Mouse (Mus musculus): ENCODE results near the gene Map3k11. TPM values are rescaled to one million over a fixed set of nuclear protein-coding genes. Genes with fewer than 3 reads are reported as not detected.

The Map3k11 gene
- total and polyA plus RNA-seq, 3 experiments, result 20.8 to 31.9 (median 23.2) TPM

- no peak overlapping the region for H3K27ac ChIP-seq
- H3K9ac ChIP-seq (ENCODE audit: low read depth, low read length), result no peak overlapping the region
- H3K36me3 ChIP-seq (ENCODE audit: control insufficient read depth, insufficient read depth, low read length), result no peaks in the 10 kb centered on the region
- H3K4me3 ChIP-seq, result no peak overlapping the region
- intact Hi-C loops (cut with DNase I), result no loop called here
- H3K27me3 ChIP-seq (ENCODE audit: control insufficient read depth, insufficient read depth, low read length), result no peaks in the 10 kb centered on the region
- peaks cover 16% of the 10 kb centered on the region for H3K4me1 ChIP-seq (ENCODE audit: control insufficient read depth, insufficient read depth, low read length)
- TF ChIP-seq CTCF (IDR thresholded peaks at IDR 0.05), result no peak
- TF ChIP-seq POLR2A (IDR thresholded peaks at IDR 0.05; ENCODE audit: insufficient read depth, low read depth, low read length), result no peak
- WGBS, result 72% methylated on average over 7 of the region's 7 CpGs
- DNase-seq, result no peak
- H3K79me2 ChIP-seq (replicated peaks; ENCODE audit: control insufficient read depth, insufficient read depth, low read length), result no peaks in the 10 kb centered on the region; the same call in 1 of the 2 replicates
These were observed 34.4 kb downstream of the Map3k11 start for GRCm38 (mm10) chr19:5722848-5723425.

- intact Hi-C loops (cut with DNase I), result no loop called here
These were observed 35.5 kb downstream of the Map3k11 start for GRCm38 (mm10) chr19:5723934-5724548.

GRCm38 (mm10) chr19:5724549-5724941 is 36.0 kb downstream of the Map3k11 start:
- no peaks in the 10 kb centered on the region for H3K27me3 ChIP-seq (ENCODE audit: control insufficient read depth, insufficient read depth, low read length)
- intact Hi-C loops (cut with DNase I), result no loop called here

More at GRCm38 (mm10) chr19:5723934-5724548, 35.5 kb downstream of the Map3k11 start:
- 28% methylated on average over 4 of the region's 4 CpGs for WGBS
- Histone ChIP-seq H3K36me3 (ENCODE audit: control insufficient read depth, insufficient read depth, low read length) (no peaks in the 10 kb centered on the region), H3K27me3 (ENCODE audit: control insufficient read depth, insufficient read depth, low read length) (no peaks in the 10 kb centered on the region), H3K4me1 (ENCODE audit: control insufficient read depth, insufficient read depth, low read length) (peaks cover 22% of the 10 kb centered on the region), H3K27ac (peak overlapping the region; percentile 95), H3K9ac (ENCODE audit: low read depth, low read length) (peak overlapping the region; percentile 79), H3K79me2 (replicated peaks; ENCODE audit: control insufficient read depth, insufficient read depth, low read length) (no peaks in the 10 kb centered on the region; the same call in 1 of the 2 replicates), H3K4me3 (peak overlapping the region; percentile 73)
- DNase-seq, result no peak
- TF ChIP-seq EP300 (IDR thresholded peaks at IDR 0.05; ENCODE audit: insufficient read depth, low read depth, low read length), result no peak
- no peak for TF ChIP-seq CTCF (IDR thresholded peaks at IDR 0.05)
- no peak for TF ChIP-seq POLR2A (IDR thresholded peaks at IDR 0.05; ENCODE audit: insufficient read depth, low read depth, low read length)

GRCm38 (mm10) chr19:5725029-5725707 is 36.6 kb downstream of the Map3k11 start:
- H3K9ac ChIP-seq (ENCODE audit: low read depth, low read length), result peak overlapping the region; percentile 79
- 0 out of 2 replicates have a peak, but pooled peaks have one; percentile 30 for TF ChIP-seq EP300 (IDR thresholded peaks at IDR 0.05; ENCODE audit: insufficient read depth, low read depth, low read length)
- no peak for TF ChIP-seq CTCF (IDR thresholded peaks at IDR 0.05)
- TF ChIP-seq POLR2A (IDR thresholded peaks at IDR 0.05; ENCODE audit: insufficient read depth, low read depth, low read length), result peak; percentile 51
- 7% methylated on average over 12 of the region's 12 CpGs for WGBS
- peak; percentile 85 to 88 for DNase-seq
- peak overlapping the region; percentile 73 for H3K4me3 ChIP-seq
- no peaks in the 10 kb centered on the region for H3K36me3 ChIP-seq (ENCODE audit: control insufficient read depth, insufficient read depth, low read length)
- H3K27me3 ChIP-seq (ENCODE audit: control insufficient read depth, insufficient read depth, low read length), result no peaks in the 10 kb centered on the region
- H3K27ac ChIP-seq, result peak overlapping the region; percentile 95
- peaks cover 24% of the 10 kb centered on the region for H3K4me1 ChIP-seq (ENCODE audit: control insufficient read depth, insufficient read depth, low read length)
- intact Hi-C loops (cut with DNase I), result loop anchor here (5.0 kb wide), 4 partner anchors 78 to 402 kb away; partner anchors contain the start of genes Kat5 and Snx15
- no peaks in the 10 kb centered on the region; the same call in 1 of the 2 replicates for H3K79me2 ChIP-seq (replicated peaks; ENCODE audit: control insufficient read depth, insufficient read depth, low read length)

More at GRCm38 (mm10) chr19:5724549-5724941, 36.0 kb downstream of the Map3k11 start:
- Histone ChIP-seq H3K79me2 (replicated peaks; ENCODE audit: control insufficient read depth, insufficient read depth, low read length) (no peaks in the 10 kb centered on the region; the same call in 1 of the 2 replicates), H3K36me3 (ENCODE audit: control insufficient read depth, insufficient read depth, low read length) (no peaks in the 10 kb centered on the region), H3K27ac (peak overlapping the region; percentile 95), H3K4me1 (ENCODE audit: control insufficient read depth, insufficient read depth, low read length) (peaks cover 22% of the 10 kb centered on the region), H3K4me3 (peak overlapping the region; percentile 73), H3K9ac (ENCODE audit: low read depth, low read length) (peak overlapping the region; percentile 79)
- 3% methylated on average over 7 of the region's 7 CpGs for WGBS
- peak; percentile 86 to 93 for DNase-seq
- no peak; the same call in 1 of the 2 replicates for TF ChIP-seq EP300 (IDR thresholded peaks at IDR 0.05; ENCODE audit: insufficient read depth, low read depth, low read length)
- peak; percentile 43; the same call in 1 of the 2 replicates for TF ChIP-seq POLR2A (IDR thresholded peaks at IDR 0.05; ENCODE audit: insufficient read depth, low read depth, low read length)

- Histone ChIP-seq H3K9ac (ENCODE audit: low read depth, low read length) (peak within 1 kb of the TSS; percentile 79), H3K4me1 (ENCODE audit: control insufficient read depth, insufficient read depth, low read length) (peaks cover 24% of the 10 kb centered on the region), H3K36me3 (ENCODE audit: control insufficient read depth, insufficient read depth, low read length) (no peaks in the 10 kb centered on the region), H3K27me3 (ENCODE audit: control insufficient read depth, insufficient read depth, low read length) (no peaks in the 10 kb centered on the region), H3K79me2 (replicated peaks; ENCODE audit: control insufficient read depth, insufficient read depth, low read length) (no peaks in the 10 kb centered on the region; the same call in 1 of the 2 replicates), H3K4me3 (peak within 1 kb of the TSS; percentile 73), H3K27ac (peak within 1 kb of the TSS; percentile 95)
- intact Hi-C loops (cut with DNase I), result loop anchor here (5.0 kb wide), 4 partner anchors 79 to 401 kb away; partner anchors contain the start of genes Kat5 and Snx15
- WGBS, result under 1% methylated on average over 49 of the region's 49 CpGs
- peak; percentile 86 to 89 for DNase-seq
- TF ChIP-seq CTCF (IDR thresholded peaks at IDR 0.05) (0 out of 2 replicates have a peak, but pooled peaks have one; percentile 11), EP300 (IDR thresholded peaks at IDR 0.05; ENCODE audit: insufficient read depth, low read depth, low read length) (no peak), POLR2A (IDR thresholded peaks at IDR 0.05; ENCODE audit: insufficient read depth, low read depth, low read length) (peak; percentile 67)
These were observed 37.4 kb downstream of the Map3k11 start, which contains the start of gene Ehbp1l1 for GRCm38 (mm10) chr19:5725767-5726515. TSS of gene Ehbp1l1 (minus strand) at chr19:5726317.
